In genomic region chr4:109251605-109252004, GRCm38 (mm10) we compare ENCODE assay signal across 9 mouse cellular contexts. TPM values are rescaled to one million over a fixed set of nuclear protein-coding genes. Genes with fewer than 3 reads are reported as not detected.
DNase-seq lines count a peak whose midpoint lies in the region; ATAC-seq and TF ChIP-seq lines count a peak whose summit lies in the region.
"Had no signal": no experiment of that assay in that cellular context is flagged by ENCODE, and none has a peak within 500 bp of the region (broad histone marks: within the 10 kb centered on the region; RNA-seq: fewer than 3 reads in every experiment).

No protein-coding gene starts in this region.

- no peak for DNase-seq in left cerebral cortex, adult 2 months (ENCODE audit: extremely low spot score in 1 of 2, low spot score in 2 of 2)
- DNase-seq in left cerebral cortex, postnatal 25 days (ENCODE audit: low spot score in 2 of 2), result no peak
- peak; percentile 54 for DNase-seq in NIH3T3 (ENCODE audit: low read depth)
- DNase-seq in embryo, embryonic 10.5 days (ENCODE audit: low spot score), result peak; percentile 54
- DNase-seq in lung, postnatal 0 days (ENCODE audit: low spot score), result peak; percentile 31
- peak; percentile 59 for DNase-seq in thymus, postnatal 25 days
- DNase-seq in urinary bladder, adult 18-20 months (ENCODE audit: low spot score in 2 of 2), result no peak

- ATAC-seq in lung, postnatal 0 days, result peak; percentile 40

- no peaks in the 10 kb centered on the region for H3K27me3 ChIP-seq in lung, postnatal 0 days (replicated peaks; ENCODE audit: insufficient read depth, low read length)
- H3K27me3 ChIP-seq: heart, embryonic 13.5 days had no signal

- H3K4me1 ChIP-seq in lung, postnatal 0 days (ENCODE audit: insufficient read depth, low read depth, low read length), result peaks cover 3% of the 10 kb centered on the region; the same call in 1 of the 2 replicates

- no peak overlapping the region for H3K4me3 ChIP-seq in left cerebral cortex, adult 2 months
- no peak overlapping the region for H3K4me3 ChIP-seq in lung, postnatal 0 days (ENCODE audit: low read depth, low read length)
- H3K4me3 ChIP-seq: heart, embryonic 13.5 days; myocyte had no signal

- no peak for TF ChIP-seq EP300 in lung, postnatal 0 days (IDR thresholded peaks at IDR 0.05)

- H3K9me3 ChIP-seq in lung, postnatal 0 days (ENCODE audit: low read length), result no peaks in the 10 kb centered on the region
- H3K9me3 ChIP-seq: heart, embryonic 13.5 days had no signal

- H3K36me3 ChIP-seq in lung, postnatal 0 days (ENCODE audit: insufficient read depth, low read length), result no peaks in the 10 kb centered on the region
- H3K36me3 ChIP-seq: heart, embryonic 13.5 days had no signal

- no peak overlapping the region for H3K4me2 ChIP-seq in lung, postnatal 0 days (replicated peaks; ENCODE audit: low read depth, low read length)
- H3K4me2 ChIP-seq: heart, embryonic 13.5 days had no signal

- H3K27ac ChIP-seq in left cerebral cortex, adult 2 months, result no peak overlapping the region
- H3K27ac ChIP-seq in lung, postnatal 0 days (ENCODE audit: low read length), result no peak overlapping the region
- H3K27ac ChIP-seq: heart, embryonic 13.5 days had no signal

- intact Hi-C loops in left cerebral cortex, adult 2 months (cut with DNase I), result no loop called here
- intact Hi-C loops in left cerebral cortex, postnatal 25 days (cut with DNase I), result no loop called here

- WGBS in lung, postnatal 0 days, result 42% methylated on average over 3 of the region's 3 CpGs

- TF ChIP-seq CTCF in left cerebral cortex, adult 2 months (IDR thresholded peaks at IDR 0.05), result peak; percentile 47
- TF ChIP-seq CTCF in lung, postnatal 0 days (IDR thresholded peaks at IDR 0.05), result peak; percentile 77

- no peak overlapping the region for H3K9ac ChIP-seq in lung, postnatal 0 days (replicated peaks; ENCODE audit: low read depth)
- H3K9ac ChIP-seq: heart, embryonic 13.5 days had no signal

RNA-seq across cellular contexts. Expression of gene Calr4, which starts 17.3 kb away (rescaled TPM):
- under 1 TPM; 0.25 to 0.56 TPM for total RNA-seq in left cerebral cortex, adult 2 months (2021)
- under 1 TPM; 0.50 to 0.80 TPM for total RNA-seq in left cerebral cortex, postnatal 25 days (2021)
- polyA plus RNA-seq in lung, postnatal 0 days (2015; fragmentation: Nextera tagmentation; extraction: Ambion mirVana), result 0.27 and 0.32 TPM in 2 replicates

RNA-seq across cellular contexts. Expression of gene Eps15, which starts 28.5 kb away (rescaled TPM):
- 100 to 1,000 TPM; 180 to 186 TPM for total RNA-seq in left cerebral cortex, adult 2 months (2021)
- total RNA-seq in left cerebral cortex, postnatal 25 days (2021), result 100 to 1,000 TPM; 183 to 199 TPM
- polyA plus RNA-seq in lung, postnatal 0 days (2015; fragmentation: Nextera tagmentation; extraction: Ambion mirVana), result 31.0 and 37.0 TPM in 2 replicates

RNA-seq across cellular contexts. Expression of gene Osbpl9, which starts 49.5 kb away (rescaled TPM):
- 10 to 100 TPM; 56.5 to 58.3 TPM for total RNA-seq in left cerebral cortex, adult 2 months (2021)
- 10 to 100 TPM; 44.5 to 59.2 TPM for total RNA-seq in left cerebral cortex, postnatal 25 days (2021)
- 98.5 and 115 TPM in 2 replicates for polyA plus RNA-seq in lung, postnatal 0 days (2015; fragmentation: Nextera tagmentation; extraction: Ambion mirVana)

Comparison
In these comparisons a context has a peak if more than half of its experiments do, and no peak if none do; other contexts are left out.
1. DNase-seq: peak in NIH3T3 (single experiment), embryo, embryonic 10.5 days (single experiment), lung, postnatal 0 days (single experiment) and thymus, postnatal 25 days (single experiment); none in left cerebral cortex, adult 2 months (0 of 2), left cerebral cortex, postnatal 25 days (0 of 2) and urinary bladder, adult 18-20 months (0 of 2).